In the genomic region with DNA sequence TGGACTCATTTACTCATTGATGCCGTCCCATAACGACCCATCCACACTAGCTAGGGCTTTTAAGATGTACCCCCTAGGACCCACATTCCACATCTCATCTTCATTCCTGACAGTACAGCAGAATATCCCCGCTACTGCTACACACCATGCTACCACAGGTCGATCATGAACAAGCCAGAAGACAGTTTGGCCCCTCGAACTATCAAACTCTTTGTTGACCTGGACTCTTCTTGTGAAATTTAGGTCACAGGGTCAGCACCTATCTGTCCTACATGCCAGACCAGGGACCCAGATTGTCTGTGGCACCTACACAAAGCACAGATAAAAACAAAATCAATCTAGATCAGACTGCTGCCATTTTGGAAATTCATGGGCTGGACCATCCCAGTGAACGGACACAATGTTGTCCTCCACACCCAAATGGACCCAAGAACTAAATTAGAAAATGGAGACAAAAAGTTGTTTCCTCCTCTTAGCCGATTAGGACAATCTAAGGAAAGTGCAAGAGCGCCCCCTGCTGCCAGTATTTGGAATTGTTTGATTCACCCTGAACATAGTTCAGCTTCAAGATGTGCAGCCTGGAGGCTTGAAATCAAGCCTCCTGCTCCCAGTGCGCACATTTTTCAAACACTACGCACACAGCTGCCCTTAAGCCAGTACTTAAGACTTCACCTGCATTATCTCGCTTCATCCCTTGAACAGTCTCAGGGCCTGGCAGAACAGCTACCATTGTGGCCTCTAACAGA, we compare ENCODE assay signal across 8 mouse cellular contexts.
DNase-seq lines count a peak whose midpoint lies in the region; ATAC-seq and TF ChIP-seq lines count a peak whose summit lies in the region.

No protein-coding gene starts in this region.

- no peak overlapping the region for H3K9ac ChIP-seq in forebrain, embryonic 11.5 days (ENCODE audit: low read length)
- no peak overlapping the region for H3K9ac ChIP-seq in liver, postnatal 0 days (replicated peaks)
- H3K9ac ChIP-seq in neural tube, embryonic 14.5 days (replicated peaks; ENCODE audit: low read depth, low read length) = no peak overlapping the region

- peak; percentile 81 for DNase-seq in CD4-positive, CD25-positive, alpha-beta regulatory T cell, adult 2 months (ENCODE audit: low read depth, low spot score)
- peak; percentile 87 for DNase-seq in brain, embryonic 14.5 days (ENCODE audit: low read depth)
- DNase-seq in forebrain, embryonic 11.5 days (ENCODE audit: low spot score) = peak; percentile 89
- peak; percentile 79 to 90 for DNase-seq in heart, postnatal 14 days
- peak; percentile 39 for DNase-seq in large intestine, adult 2 months (ENCODE audit: low read depth, low spot score)
- DNase-seq in liver, postnatal 0 days = peak; percentile 84
- peak; percentile 85 for DNase-seq in thymus, adult 2 months

- H3K27ac ChIP-seq in forebrain, embryonic 11.5 days (ENCODE audit: low read depth, low read length) = no peak overlapping the region
- H3K27ac ChIP-seq in liver, postnatal 0 days (ENCODE audit: low read depth) = no peak overlapping the region
- no peak overlapping the region for H3K27ac ChIP-seq in neural tube, embryonic 14.5 days (ENCODE audit: low read depth, low read length)
- no peak overlapping the region for H3K27ac ChIP-seq in thymus, adult 2 months (ENCODE audit: control insufficient read depth, insufficient read depth, low read length)

- WGBS in forebrain, embryonic 11.5 days = 36% methylated on average over 11 of the region's 11 CpGs
- 34% methylated on average over 11 of the region's 11 CpGs for WGBS in large intestine, adult 2 months
- 22% methylated on average over 11 of the region's 11 CpGs for WGBS in liver, postnatal 0 days (ENCODE audit: insufficient replicate concordance)
- 38% methylated on average over 11 of the region's 11 CpGs for WGBS in neural tube, embryonic 14.5 days
- WGBS in thymus, adult 2 months = 36% methylated on average over 11 of the region's 11 CpGs

- no peaks in the 10 kb centered on the region for H3K36me3 ChIP-seq in forebrain, embryonic 11.5 days (ENCODE audit: control insufficient read depth, insufficient read depth, low read length)
- H3K36me3 ChIP-seq in liver, postnatal 0 days (replicated peaks; ENCODE audit: insufficient read depth, low read length) = no peaks in the 10 kb centered on the region
- H3K36me3 ChIP-seq in neural tube, embryonic 14.5 days (ENCODE audit: control insufficient read depth, insufficient read depth, low read length) = no peaks in the 10 kb centered on the region
- H3K36me3 ChIP-seq in thymus, adult 2 months (ENCODE audit: control insufficient read depth, insufficient read depth, low read length) = no peaks in the 10 kb centered on the region

- TF ChIP-seq CTCF in brain, embryonic 14.5 days (IDR thresholded peaks at IDR 0.05; ENCODE audit: borderline replicate concordance, extremely low read depth, insufficient read depth, insufficient read length) = peak; percentile 75; the same call in 1 of the 2 replicates
- peak; percentile 91 for TF ChIP-seq CTCF in liver, postnatal 0 days (IDR thresholded peaks at IDR 0.05; ENCODE audit: low read depth)
- no peak for TF ChIP-seq CTCF in thymus, adult 2 months (IDR thresholded peaks at IDR 0.05; ENCODE audit: borderline replicate concordance, control insufficient read depth, extremely low read depth, insufficient read depth, low read length, poor library complexity)

- TF ChIP-seq EP300 in liver, postnatal 0 days (IDR thresholded peaks at IDR 0.05; ENCODE audit: low read depth) = no peak

- no peak overlapping the region for H3K4me3 ChIP-seq in forebrain, embryonic 11.5 days (ENCODE audit: low read depth, low read length)
- no peak overlapping the region for H3K4me3 ChIP-seq in liver, postnatal 0 days (ENCODE audit: low read depth, low read length)
- H3K4me3 ChIP-seq in neural tube, embryonic 14.5 days (ENCODE audit: low read depth, low read length) = no peak overlapping the region
- H3K4me3 ChIP-seq in thymus, adult 2 months (ENCODE audit: control insufficient read depth, insufficient read depth, low read length) = no peak overlapping the region

- ATAC-seq in forebrain, embryonic 11.5 days (replicated peaks; ENCODE audit: low FRiP score) = peak; percentile 60
- ATAC-seq in liver, postnatal 0 days = peak; percentile 57
- peak; percentile 87 for ATAC-seq in neural tube, embryonic 14.5 days (ENCODE audit: low read depth)

- no peaks in the 10 kb centered on the region; the same call in 1 of the 2 replicates for H3K4me1 ChIP-seq in forebrain, embryonic 11.5 days (replicated peaks; ENCODE audit: control insufficient read depth, insufficient read depth, low read length)
- H3K4me1 ChIP-seq in liver, postnatal 0 days (ENCODE audit: insufficient read depth) = peaks cover 6% of the 10 kb centered on the region
- H3K4me1 ChIP-seq in neural tube, embryonic 14.5 days (ENCODE audit: control insufficient read depth, insufficient read depth, low read length) = no peaks in the 10 kb centered on the region
- H3K4me1 ChIP-seq in thymus, adult 2 months (replicated peaks; ENCODE audit: control insufficient read depth, insufficient read depth, low read length) = peaks cover 23% of the 10 kb centered on the region

- intact Hi-C loops in heart, postnatal 14 days (cut with DNase I) = loop anchor here (2.0 kb wide), 1 partner anchor 1670 kb away; no protein-coding TSS in a partner anchor

- TF ChIP-seq POLR2A in brain, embryonic 14.5 days (IDR thresholded peaks at IDR 0.05; ENCODE audit: borderline replicate concordance, extremely low read depth, insufficient read depth, insufficient read length, poor library complexity, severe bottlenecking) = no peak
- TF ChIP-seq POLR2A in thymus, adult 2 months (IDR thresholded peaks at IDR 0.05; ENCODE audit: control insufficient read depth, extremely low read depth, insufficient read depth, low read length, poor library complexity) = no peak

- no peaks in the 10 kb centered on the region for H3K27me3 ChIP-seq in forebrain, embryonic 11.5 days (ENCODE audit: control insufficient read depth, insufficient read depth, low read length)
- H3K27me3 ChIP-seq in liver, postnatal 0 days (ENCODE audit: insufficient read depth, low read length) = no peaks in the 10 kb centered on the region
- no peaks in the 10 kb centered on the region for H3K27me3 ChIP-seq in neural tube, embryonic 14.5 days (ENCODE audit: control insufficient read depth, insufficient read depth, low read length)
- no peaks in the 10 kb centered on the region for H3K27me3 ChIP-seq in thymus, adult 2 months (ENCODE audit: control insufficient read depth, insufficient read depth, low read length)

- no peak overlapping the region for H3K4me2 ChIP-seq in forebrain, embryonic 11.5 days (ENCODE audit: low read depth, low read length, severe bottlenecking)
- no peak overlapping the region for H3K4me2 ChIP-seq in liver, postnatal 0 days (ENCODE audit: low read depth, low read length)
- no peak overlapping the region for H3K4me2 ChIP-seq in neural tube, embryonic 14.5 days (ENCODE audit: low read depth, low read length)

- H3K9me3 ChIP-seq in forebrain, embryonic 11.5 days (ENCODE audit: control insufficient read depth, low read length) = no peaks in the 10 kb centered on the region
- no peaks in the 10 kb centered on the region for H3K9me3 ChIP-seq in liver, postnatal 0 days (ENCODE audit: low read length)
- no peaks in the 10 kb centered on the region for H3K9me3 ChIP-seq in neural tube, embryonic 14.5 days (ENCODE audit: control insufficient read depth, low read length)

Comparison
In these comparisons a context has a peak if more than half of its experiments do, and no peak if none do; other contexts are left out.
1. DNase-seq: peak in every context shown above with its lines; median percentile 89 in forebrain, embryonic 11.5 days; 87 in brain, embryonic 14.5 days; 85 in thymus, adult 2 months; 84 in heart, postnatal 14 days; 84 in liver, postnatal 0 days; 81 in CD4-positive, CD25-positive, alpha-beta regulatory T cell, adult 2 months; 39 in large intestine, adult 2 months.